Mouse (Mus musculus): Measurements from ENCODE around the gene Chd1. TPM values are rescaled to one million over a fixed set of nuclear protein-coding genes. Genes with fewer than 3 reads are reported as not detected.
A peak's percentile ranks its signal among the peaks of the same experiment; 100 is the strongest.

The Chd1 gene
- polyA plus RNA-seq, 1 experiment from 2014 or later = 27.7 TPM

GRCm38 (mm10) chr17:15820761-15821160, 116.0 kb downstream of the Chd1 start:
- DNase-seq (ENCODE audit: low spot score) (no peak), ATAC-seq (ENCODE audit: low read depth) (no peak)
- H3K27ac ChIP-seq (replicated peaks; ENCODE audit: low read depth, low read length) = no peak overlapping the region
- peaks cover 25% of the 10 kb centered on the region; the same call in 1 of the 2 replicates for H3K36me3 ChIP-seq (ENCODE audit: control insufficient read depth, insufficient read depth, low read length)
- peak overlapping the region; percentile 30; the same call in 1 of the 2 replicates for H3K4me2 ChIP-seq (ENCODE audit: low read depth, low read length)
- no peak overlapping the region for H3K9ac ChIP-seq (ENCODE audit: low read depth, low read length)
- H3K27me3 ChIP-seq (replicated peaks; ENCODE audit: control insufficient read depth, insufficient read depth, low read length) = no peaks in the 10 kb centered on the region
- WGBS = 57% methylated on average over 10 of the region's 10 CpGs
- no peak overlapping the region for H3K4me3 ChIP-seq (ENCODE audit: low read depth, low read length)
- no peaks in the 10 kb centered on the region for H3K9me3 ChIP-seq (ENCODE audit: control insufficient read depth, low read length)
- peaks cover 42% of the 10 kb centered on the region for H3K4me1 ChIP-seq (ENCODE audit: control insufficient read depth, insufficient read depth, low read length)

GRCm38 (mm10) chr17:15821706-15822105, 116.9 kb downstream of the Chd1 start:
- WGBS = 80% methylated on average over 4 of the region's 4 CpGs
- DNase-seq (ENCODE audit: low spot score) = no peak

More at GRCm38 (mm10) chr17:15821706-15822105, 116.9 kb downstream of the Chd1 start:
- Histone ChIP-seq H3K4me2 (ENCODE audit: low read depth, low read length) (no peak overlapping the region), H3K4me3 (ENCODE audit: low read depth, low read length) (no peak overlapping the region), H3K27ac (replicated peaks; ENCODE audit: low read depth, low read length) (no peak overlapping the region), H3K36me3 (ENCODE audit: control insufficient read depth, insufficient read depth, low read length) (peaks cover 20% of the 10 kb centered on the region; the same call in 1 of the 2 replicates), H3K9me3 (ENCODE audit: control insufficient read depth, low read length) (no peaks in the 10 kb centered on the region), H3K4me1 (ENCODE audit: control insufficient read depth, insufficient read depth, low read length) (peaks cover 42% of the 10 kb centered on the region), H3K9ac (ENCODE audit: low read depth, low read length) (no peak overlapping the region), H3K27me3 (replicated peaks; ENCODE audit: control insufficient read depth, insufficient read depth, low read length) (no peaks in the 10 kb centered on the region)
- no peak for ATAC-seq (ENCODE audit: low read depth)

Other genes with a start within 250 kb of the Chd1 start
- 257 and 267 TPM in 2 replicates for gene Psmb1, start 205.2 kb upstream of the Chd1 start, polyA plus RNA-seq (2014; fragmentation: Nextera tagmentation; extraction: Ambion mirVana)
- 46.6 and 49.3 TPM in 2 replicates for gene Tbp, start 205.1 kb upstream of the Chd1 start, polyA plus RNA-seq (2014; fragmentation: Nextera tagmentation; extraction: Ambion mirVana)
- gene Pdcd2, start 177.7 kb upstream of the Chd1 start, polyA plus RNA-seq (2014; fragmentation: Nextera tagmentation; extraction: Ambion mirVana) = 39.7 and 41.5 TPM in 2 replicates
- 0.46 and 1.1 TPM in 2 replicates for gene Prdm9, start 140.6 kb upstream of the Chd1 start, polyA plus RNA-seq (2014; fragmentation: Nextera tagmentation; extraction: Ambion mirVana)
- gene Rgmb, start 126.1 kb downstream of the Chd1 start, polyA plus RNA-seq (2014; fragmentation: Nextera tagmentation; extraction: Ambion mirVana) = 38.5 and 45.2 TPM in 2 replicates